Mouse (Mus musculus) hindbrain, embryonic 13.5 days (tissue): ENCODE data around the gene Hdac9. TPM values are rescaled to one million over a fixed set of nuclear protein-coding genes. Genes with fewer than 3 reads are reported as not detected.

Source experiments
- ATAC-seq: fragments of 200-750 bp; cut with Nextera tagmentation; 2 replicates; pipeline ENCODE4 v1.8.0; 2017; ENCODE audit warnings: moderate TSS enrichment; ENCODE audit not compliant: low FRiP score
- H3K27ac ChIP-seq: fragments of 300-500 bp; sonication (generic); 2 replicates; pipeline ENCODE4 v1.5.1; 2015; ENCODE audit warnings: inconsistent platforms, mild to moderate bottlenecking, moderate library complexity
- H3K27me3 ChIP-seq: fragments of 300-500 bp; sonication (generic); 2 replicates; pipeline ENCODE4 v1.6.1; 2015; ENCODE audit warnings: mild to moderate bottlenecking, inconsistent platforms
- H3K36me3 ChIP-seq: fragments of 300-500 bp; sonication (generic); 2 replicates; pipeline ENCODE4 v1.6.1; 2015; ENCODE audit warnings: mild to moderate bottlenecking, inconsistent platforms
- H3K4me1 ChIP-seq: fragments of 300-500 bp; sonication (generic); replicated peaks from 2 replicates; pipeline ENCODE4 v1.6.1; 2015; ENCODE audit warnings: inconsistent platforms
- H3K4me2 ChIP-seq: fragments of 300-500 bp; sonication (generic); 2 replicates; pipeline ENCODE4 v1.6.1; 2015; ENCODE audit warnings: inconsistent platforms, mild to moderate bottlenecking, moderate library complexity
- H3K4me3 ChIP-seq: fragments of 300-500 bp; sonication (generic); 2 replicates; pipeline ENCODE4 v1.5.1; 2015; ENCODE audit warnings: mild to moderate bottlenecking, inconsistent platforms
- H3K9ac ChIP-seq: fragments of 300-500 bp; sonication (generic); 2 replicates; pipeline ENCODE4 v1.6.1; 2015; ENCODE audit warnings: mild to moderate bottlenecking, inconsistent platforms
- H3K9me3 ChIP-seq: fragments of 300-500 bp; sonication (generic); 2 replicates; pipeline ENCODE4 v1.6.1; 2016; ENCODE audit warnings: inconsistent platforms
- WGBS: fragments of 180-500 bp; shearing (Covaris S2); methylation state at CpG from one replicate; pipeline ENCODE4 v1.1.7; 2015; 5-methylcytosine and 5-hydroxymethylcytosine counted together
- polyA plus RNA-seq: library from polyadenylated mRNA; unstranded; fragments of >200 nt; fragmentation: Nextera tagmentation; extraction: Ambion mirVana; gene quantifications from 2 replicates; pipeline ENCODE4 v1.2.1, GENCODE M21; 2015

Gene Hdac9
- polyA plus RNA-seq, 1 experiment from 2014 or later, result 9.8 TPM

GRCm38 (mm10) chr12:34154757-34155156, 762.1 kb downstream of the Hdac9 start:
- Histone ChIP-seq H3K9ac (no peak overlapping the region), H3K4me2 (no peak overlapping the region), H3K27ac (no peak overlapping the region), H3K4me1 (0 out of 2 replicates have a peak, but pooled peaks cover 5% of the 10 kb centered on the region), H3K36me3 (no peaks in the 10 kb centered on the region), H3K4me3 (no peak overlapping the region), H3K27me3 (no peaks in the 10 kb centered on the region), H3K9me3 (no peaks in the 10 kb centered on the region)
- no peak for ATAC-seq
- WGBS, result 81% methylated on average over 3 of the region's 3 CpGs

- WGBS, result 81% methylated on average over 3 of the region's 3 CpGs
- no peaks in the 10 kb centered on the region for H3K9me3 ChIP-seq
- no peak for ATAC-seq
- no peak overlapping the region for H3K9ac ChIP-seq
- H3K4me1 ChIP-seq, result 0 out of 2 replicates have a peak, but pooled peaks cover 5% of the 10 kb centered on the region
- no peaks in the 10 kb centered on the region for H3K27me3 ChIP-seq
- no peak overlapping the region for H3K4me2 ChIP-seq
- H3K27ac ChIP-seq, result no peak overlapping the region
- H3K36me3 ChIP-seq, result no peaks in the 10 kb centered on the region
- no peak overlapping the region for H3K4me3 ChIP-seq
Measured at GRCm38 (mm10) chr12:34151336-34151735, 765.6 kb downstream of the Hdac9 start.

- Histone ChIP-seq H3K27me3 (no peaks in the 10 kb centered on the region), H3K27ac (no peak overlapping the region), H3K9ac (no peak overlapping the region), H3K4me3 (no peak overlapping the region), H3K9me3 (no peaks in the 10 kb centered on the region), H3K4me1 (no peaks in the 10 kb centered on the region), H3K36me3 (no peaks in the 10 kb centered on the region), H3K4me2 (no peak overlapping the region)
- ATAC-seq, result no peak
- WGBS, result 91% methylated on average over 2 of the region's 2 CpGs
Measured at GRCm38 (mm10) chr12:34142743-34143142, 774.2 kb downstream of the Hdac9 start.

GRCm38 (mm10) chr12:34113336-34113735, 803.6 kb downstream of the Hdac9 start:
- Histone ChIP-seq H3K27ac (no peak overlapping the region), H3K4me3 (no peak overlapping the region), H3K4me1 (no peaks in the 10 kb centered on the region), H3K9ac (no peak overlapping the region), H3K9me3 (no peaks in the 10 kb centered on the region), H3K4me2 (no peak overlapping the region), H3K27me3 (no peaks in the 10 kb centered on the region), H3K36me3 (no peaks in the 10 kb centered on the region)
- ATAC-seq, result no peak
- 32% methylated on average over 1 of the region's 1 CpGs for WGBS

- ATAC-seq, result no peak
- 77% methylated on average over 4 of the region's 4 CpGs for WGBS
- Histone ChIP-seq H3K9ac (no peak overlapping the region), H3K4me3 (no peak overlapping the region), H3K36me3 (no peaks in the 10 kb centered on the region), H3K4me1 (no peaks in the 10 kb centered on the region), H3K27ac (no peak overlapping the region), H3K9me3 (no peaks in the 10 kb centered on the region), H3K27me3 (no peaks in the 10 kb centered on the region), H3K4me2 (no peak overlapping the region)
Measured at GRCm38 (mm10) chr12:34092953-34093352, 823.9 kb downstream of the Hdac9 start.

GRCm38 (mm10) chr12:34091851-34092250, 825.0 kb downstream of the Hdac9 start:
- H3K9me3 ChIP-seq, result no peaks in the 10 kb centered on the region
- H3K4me3 ChIP-seq, result no peak overlapping the region
- H3K4me2 ChIP-seq, result no peak overlapping the region
- no peaks in the 10 kb centered on the region for H3K36me3 ChIP-seq
- no peak for ATAC-seq
- no peaks in the 10 kb centered on the region for H3K4me1 ChIP-seq
- H3K27me3 ChIP-seq, result no peaks in the 10 kb centered on the region
- WGBS, result 90% methylated on average over 1 of the region's 1 CpGs
- no peak overlapping the region for H3K9ac ChIP-seq
- H3K27ac ChIP-seq, result no peak overlapping the region

- H3K36me3 ChIP-seq, result no peaks in the 10 kb centered on the region
- no peak overlapping the region for H3K9ac ChIP-seq
- no peak for ATAC-seq
- H3K4me3 ChIP-seq, result no peak overlapping the region
- WGBS, result 84% methylated on average over 2 of the region's 2 CpGs
- H3K4me1 ChIP-seq, result no peaks in the 10 kb centered on the region
- no peaks in the 10 kb centered on the region for H3K27me3 ChIP-seq
- H3K9me3 ChIP-seq, result no peaks in the 10 kb centered on the region
- no peak overlapping the region for H3K27ac ChIP-seq
- H3K4me2 ChIP-seq, result no peak overlapping the region
Measured at GRCm38 (mm10) chr12:34087292-34087942, 829.5 kb downstream of the Hdac9 start.

- ATAC-seq, result no peak
- no peak overlapping the region for H3K4me3 ChIP-seq
- H3K9ac ChIP-seq, result no peak overlapping the region
- no peak overlapping the region for H3K4me2 ChIP-seq
- no peaks in the 10 kb centered on the region for H3K9me3 ChIP-seq
- H3K27ac ChIP-seq, result no peak overlapping the region
- H3K27me3 ChIP-seq, result no peaks in the 10 kb centered on the region
- no peaks in the 10 kb centered on the region for H3K4me1 ChIP-seq
- no peaks in the 10 kb centered on the region for H3K36me3 ChIP-seq
- WGBS, result 89% methylated on average over 2 of the region's 2 CpGs
Measured at GRCm38 (mm10) chr12:34076981-34077380, 839.9 kb downstream of the Hdac9 start.

- 84% methylated on average over 9 of the region's 9 CpGs for WGBS
Measured at GRCm38 (mm10) chr12:34075805-34076509, 840.9 kb downstream of the Hdac9 start.

GRCm38 (mm10) chr12:34052508-34052907, 864.4 kb downstream of the Hdac9 start:
- H3K9ac ChIP-seq, result no peak overlapping the region
- WGBS, result 91% methylated on average over 5 of the region's 5 CpGs
- H3K4me2 ChIP-seq, result no peak overlapping the region
- H3K4me1 ChIP-seq, result no peaks in the 10 kb centered on the region
- H3K4me3 ChIP-seq, result no peak overlapping the region
- H3K27ac ChIP-seq, result no peak overlapping the region
- no peak for ATAC-seq
- H3K27me3 ChIP-seq, result no peaks in the 10 kb centered on the region
- no peaks in the 10 kb centered on the region for H3K36me3 ChIP-seq
- no peaks in the 10 kb centered on the region for H3K9me3 ChIP-seq

More at GRCm38 (mm10) chr12:34075805-34076509, 840.9 kb downstream of the Hdac9 start:
- Histone ChIP-seq H3K9me3 (no peaks in the 10 kb centered on the region), H3K4me1 (no peaks in the 10 kb centered on the region), H3K27ac (no peak overlapping the region), H3K9ac (no peak overlapping the region), H3K4me2 (no peak overlapping the region), H3K36me3 (no peaks in the 10 kb centered on the region), H3K27me3 (no peaks in the 10 kb centered on the region), H3K4me3 (no peak overlapping the region)
- ATAC-seq, result no peak

GRCm38 (mm10) chr12:34052036-34052435, 864.9 kb downstream of the Hdac9 start:
- Histone ChIP-seq H3K9ac (no peak overlapping the region), H3K27me3 (no peaks in the 10 kb centered on the region), H3K4me3 (no peak overlapping the region), H3K4me1 (no peaks in the 10 kb centered on the region), H3K9me3 (no peaks in the 10 kb centered on the region), H3K27ac (no peak overlapping the region), H3K36me3 (no peaks in the 10 kb centered on the region), H3K4me2 (no peak overlapping the region)
- 84% methylated on average over 3 of the region's 3 CpGs for WGBS
- no peak for ATAC-seq

GRCm38 (mm10) chr12:34051112-34051511, 865.8 kb downstream of the Hdac9 start:
- H3K4me1 ChIP-seq, result no peaks in the 10 kb centered on the region
- H3K27ac ChIP-seq, result no peak overlapping the region
- no peaks in the 10 kb centered on the region for H3K9me3 ChIP-seq
- ATAC-seq, result no peak
- no peak overlapping the region for H3K9ac ChIP-seq
- H3K4me3 ChIP-seq, result no peak overlapping the region
- no peak overlapping the region for H3K4me2 ChIP-seq
- H3K27me3 ChIP-seq, result no peaks in the 10 kb centered on the region
- H3K36me3 ChIP-seq, result no peaks in the 10 kb centered on the region
- WGBS, result 61% methylated on average over 7 of the region's 7 CpGs

- Histone ChIP-seq H3K4me1 (no peaks in the 10 kb centered on the region), H3K4me3 (no peak overlapping the region), H3K9me3 (no peaks in the 10 kb centered on the region), H3K9ac (no peak overlapping the region), H3K36me3 (no peaks in the 10 kb centered on the region), H3K27me3 (no peaks in the 10 kb centered on the region), H3K4me2 (no peak overlapping the region), H3K27ac (no peak overlapping the region)
- ATAC-seq, result no peak
- WGBS, result 87% methylated on average over 6 of the region's 6 CpGs
Measured at GRCm38 (mm10) chr12:34040949-34041348, 875.9 kb downstream of the Hdac9 start.
